Comparison of ENCODE assay signal across 21 mouse cellular contexts in genomic region chr9:69310524-69310923, GRCm38 (mm10).
DNase-seq lines count a peak whose midpoint lies in the region; ATAC-seq and TF ChIP-seq lines count a peak whose summit lies in the region.
"Had no signal": no experiment of that assay in that cellular context is flagged by ENCODE, and none has a peak within 500 bp of the region (broad histone marks: within the 10 kb centered on the region; RNA-seq: fewer than 3 reads in every experiment).

No protein-coding gene starts in this region.

- H3K9ac ChIP-seq in forebrain, postnatal 0 days: no peak overlapping the region
- H3K9ac ChIP-seq in forebrain, embryonic 13.5 days: no peak overlapping the region
- no peak overlapping the region for H3K9ac ChIP-seq in limb, embryonic 12.5 days (replicated peaks)
- no peak overlapping the region for H3K9ac ChIP-seq in embryonic facial prominence, embryonic 14.5 days (ENCODE audit: low read depth, low read length)
- no peak overlapping the region for H3K9ac ChIP-seq in kidney, embryonic 14.5 days (ENCODE audit: low read depth, low read length)
- no peak overlapping the region for H3K9ac ChIP-seq in kidney, embryonic 15.5 days
- H3K9ac ChIP-seq: embryonic facial prominence, embryonic 15.5 days; forebrain, embryonic 15.5 days; hindbrain, embryonic 14.5 days had no signal

- H3K4me1 ChIP-seq in forebrain, postnatal 0 days (ENCODE audit: insufficient read depth): no peaks in the 10 kb centered on the region
- 0 out of 2 replicates have a peak, but pooled peaks cover 12% of the 10 kb centered on the region for H3K4me1 ChIP-seq in forebrain, embryonic 13.5 days
- peaks cover 34% of the 10 kb centered on the region for H3K4me1 ChIP-seq in limb, embryonic 12.5 days (replicated peaks)
- peaks cover 33% of the 10 kb centered on the region for H3K4me1 ChIP-seq in limb, embryonic 10.5 days
- H3K4me1 ChIP-seq in embryonic facial prominence, embryonic 14.5 days (ENCODE audit: control insufficient read depth, insufficient read depth, low read length): peaks cover 14% of the 10 kb centered on the region; the same call in 1 of the 2 replicates
- H3K4me1 ChIP-seq in kidney, embryonic 14.5 days (ENCODE audit: control insufficient read depth, insufficient read depth, low read length): no peaks in the 10 kb centered on the region
- H3K4me1 ChIP-seq in kidney, embryonic 15.5 days: peaks cover 25% of the 10 kb centered on the region

- H3K27me3 ChIP-seq in forebrain, postnatal 0 days (ENCODE audit: insufficient read depth, low read length): no peaks in the 10 kb centered on the region
- H3K27me3 ChIP-seq in forebrain, embryonic 13.5 days: peaks cover 9% of the 10 kb centered on the region; the same call in 1 of the 2 replicates
- peaks cover 17% of the 10 kb centered on the region; the same call in 1 of the 2 replicates for H3K27me3 ChIP-seq in limb, embryonic 12.5 days
- peaks cover 13% of the 10 kb centered on the region; the same call in 1 of the 2 replicates for H3K27me3 ChIP-seq in limb, embryonic 10.5 days (ENCODE audit: low read depth, poor library complexity, severe bottlenecking)
- H3K27me3 ChIP-seq in embryonic facial prominence, embryonic 14.5 days (replicated peaks; ENCODE audit: control insufficient read depth, insufficient read depth, low read length): no peaks in the 10 kb centered on the region
- no peaks in the 10 kb centered on the region for H3K27me3 ChIP-seq in kidney, embryonic 14.5 days (ENCODE audit: control insufficient read depth, insufficient read depth, low read length)
- H3K27me3 ChIP-seq in kidney, embryonic 15.5 days: no peaks in the 10 kb centered on the region
- H3K27me3 ChIP-seq: embryonic facial prominence, embryonic 15.5 days; forebrain, embryonic 15.5 days had no signal

- no peaks in the 10 kb centered on the region for H3K9me3 ChIP-seq in forebrain, postnatal 0 days (ENCODE audit: low read length)
- no peaks in the 10 kb centered on the region for H3K9me3 ChIP-seq in forebrain, embryonic 13.5 days (replicated peaks)
- no peaks in the 10 kb centered on the region for H3K9me3 ChIP-seq in limb, embryonic 12.5 days
- H3K9me3 ChIP-seq in limb, embryonic 10.5 days (replicated peaks): no peaks in the 10 kb centered on the region
- no peaks in the 10 kb centered on the region for H3K9me3 ChIP-seq in embryonic facial prominence, embryonic 14.5 days (ENCODE audit: control insufficient read depth, low read length)
- no peaks in the 10 kb centered on the region for H3K9me3 ChIP-seq in kidney, embryonic 14.5 days (ENCODE audit: control insufficient read depth, low read length)
- no peaks in the 10 kb centered on the region for H3K9me3 ChIP-seq in kidney, embryonic 15.5 days (replicated peaks)
- H3K9me3 ChIP-seq: embryonic facial prominence, embryonic 15.5 days; forebrain, embryonic 10.5 days; forebrain, embryonic 15.5 days; heart, embryonic 10.5 days had no signal

- peak; percentile 22 for DNase-seq in forebrain, postnatal 0 days
- DNase-seq in limb, embryonic 10.5 days (ENCODE audit: low spot score): no peak
- DNase-seq in brain, adult 2 months (ENCODE audit: low read depth, low spot score): peak; percentile 31
- DNase-seq in embryonic facial prominence, embryonic 14.5 days (ENCODE audit: low spot score): no peak
- DNase-seq: adrenal gland, postnatal 10 days; cerebellum, adult 2 months; cerebellum, postnatal 14 days; embryo, embryonic 11 days; heart, adult 18-20 months; heart, postnatal 10 days had no signal

- H3K36me3 ChIP-seq in forebrain, postnatal 0 days (ENCODE audit: insufficient read depth): no peaks in the 10 kb centered on the region
- no peaks in the 10 kb centered on the region for H3K36me3 ChIP-seq in forebrain, embryonic 13.5 days (ENCODE audit: poor library complexity, severe bottlenecking)
- no peaks in the 10 kb centered on the region for H3K36me3 ChIP-seq in limb, embryonic 12.5 days
- no peaks in the 10 kb centered on the region for H3K36me3 ChIP-seq in limb, embryonic 10.5 days
- no peaks in the 10 kb centered on the region for H3K36me3 ChIP-seq in embryonic facial prominence, embryonic 14.5 days (ENCODE audit: control insufficient read depth, insufficient read depth, low read length)
- H3K36me3 ChIP-seq in kidney, embryonic 14.5 days (ENCODE audit: control insufficient read depth, insufficient read depth, low read length): no peaks in the 10 kb centered on the region
- no peaks in the 10 kb centered on the region for H3K36me3 ChIP-seq in kidney, embryonic 15.5 days
- H3K36me3 ChIP-seq: embryonic facial prominence, embryonic 15.5 days; forebrain, embryonic 10.5 days; forebrain, embryonic 15.5 days; heart, embryonic 10.5 days had no signal

- no peak for TF ChIP-seq CTCF in forebrain, postnatal 0 days (IDR thresholded peaks at IDR 0.05; ENCODE audit: low read depth)

- ATAC-seq in forebrain, postnatal 0 days: no peak
- ATAC-seq in forebrain, embryonic 13.5 days: no peak
- ATAC-seq in limb, embryonic 12.5 days (ENCODE audit: insufficient number of reproducible peaks, insufficient read depth, low FRiP score, low TSS enrichment, low read depth): no peak
- no peak for ATAC-seq in embryonic facial prominence, embryonic 14.5 days (ENCODE audit: low read depth)
- ATAC-seq in kidney, embryonic 14.5 days (ENCODE audit: low FRiP score, low TSS enrichment): no peak
- ATAC-seq in kidney, embryonic 15.5 days (replicated peaks; ENCODE audit: low FRiP score): no peak
- ATAC-seq: forebrain, embryonic 15.5 days; intestine, embryonic 16.5 days had no signal

- 31% methylated on average over 12 of the region's 12 CpGs for WGBS in forebrain, postnatal 0 days
- WGBS in forebrain, embryonic 13.5 days: 59% methylated on average over 12 of the region's 12 CpGs
- WGBS in limb, embryonic 12.5 days: 20% methylated on average over 12 of the region's 12 CpGs
- 48% methylated on average over 12 of the region's 12 CpGs for WGBS in limb, embryonic 10.5 days
- WGBS in embryonic facial prominence, embryonic 14.5 days: 32% methylated on average over 12 of the region's 12 CpGs
- 23% methylated on average over 12 of the region's 12 CpGs for WGBS in kidney, embryonic 14.5 days
- 31% methylated on average over 12 of the region's 12 CpGs for WGBS in kidney, embryonic 15.5 days

- H3K4me3 ChIP-seq in forebrain, postnatal 0 days (ENCODE audit: low read depth, low read length): no peak overlapping the region
- no peak overlapping the region for H3K4me3 ChIP-seq in forebrain, embryonic 13.5 days
- H3K4me3 ChIP-seq in limb, embryonic 12.5 days (replicated peaks): no peak overlapping the region
- no peak overlapping the region for H3K4me3 ChIP-seq in limb, embryonic 10.5 days
- no peak overlapping the region for H3K4me3 ChIP-seq in embryonic facial prominence, embryonic 14.5 days (ENCODE audit: low read depth, low read length)
- no peak overlapping the region for H3K4me3 ChIP-seq in kidney, embryonic 14.5 days (ENCODE audit: low read length)
- no peak overlapping the region for H3K4me3 ChIP-seq in kidney, embryonic 15.5 days (replicated peaks)
- H3K4me3 ChIP-seq: embryonic facial prominence, embryonic 15.5 days; erythroblast, embryonic 14.5 days; forebrain, embryonic 10.5 days; forebrain, embryonic 15.5 days; heart, embryonic 10.5 days had no signal

- no peak overlapping the region for H3K27ac ChIP-seq in forebrain, postnatal 0 days (ENCODE audit: low read depth, low read length)
- no peak overlapping the region for H3K27ac ChIP-seq in forebrain, embryonic 13.5 days
- H3K27ac ChIP-seq in limb, embryonic 12.5 days: no peak overlapping the region
- no peak overlapping the region for H3K27ac ChIP-seq in limb, embryonic 10.5 days
- H3K27ac ChIP-seq in embryonic facial prominence, embryonic 14.5 days (replicated peaks; ENCODE audit: low read depth, low read length): no peak overlapping the region
- no peak overlapping the region for H3K27ac ChIP-seq in kidney, embryonic 14.5 days (ENCODE audit: low read depth, low read length)
- no peak overlapping the region for H3K27ac ChIP-seq in kidney, embryonic 15.5 days
- H3K27ac ChIP-seq: embryonic facial prominence, embryonic 15.5 days; forebrain, embryonic 10.5 days; forebrain, embryonic 15.5 days; heart, embryonic 10.5 days; hindbrain, embryonic 14.5 days had no signal

- H3K4me2 ChIP-seq in forebrain, postnatal 0 days (ENCODE audit: low read depth): no peak overlapping the region
- H3K4me2 ChIP-seq in forebrain, embryonic 13.5 days: no peak overlapping the region
- peak overlapping the region; percentile 26 for H3K4me2 ChIP-seq in limb, embryonic 12.5 days
- H3K4me2 ChIP-seq in embryonic facial prominence, embryonic 14.5 days (ENCODE audit: low read depth, low read length): 0 out of 2 replicates have a peak overlapping the region, but pooled peaks have one; percentile 2
- H3K4me2 ChIP-seq in kidney, embryonic 14.5 days (replicated peaks; ENCODE audit: low read depth, low read length): no peak overlapping the region
- H3K4me2 ChIP-seq in kidney, embryonic 15.5 days: no peak overlapping the region
- H3K4me2 ChIP-seq: embryonic facial prominence, embryonic 15.5 days; forebrain, embryonic 15.5 days; hindbrain, embryonic 14.5 days had no signal

Comparison
In these comparisons a context has a peak if more than half of its experiments do, and no peak if none do; other contexts are left out.
1. DNase-seq: peak in forebrain, postnatal 0 days (single experiment) and brain, adult 2 months (single experiment); none in limb, embryonic 10.5 days (single experiment) and embryonic facial prominence, embryonic 14.5 days (single experiment).
2. H3K4me2 ChIP-seq: peak in limb, embryonic 12.5 days (single experiment) and embryonic facial prominence, embryonic 14.5 days (single experiment); none in forebrain, postnatal 0 days (single experiment), forebrain, embryonic 13.5 days (single experiment), kidney, embryonic 14.5 days (single experiment) and kidney, embryonic 15.5 days (single experiment).